Mouse (Mus musculus) layer of hippocampus, postnatal 25 days (tissue): ENCODE data around the gene Mycbp2. TPM values are rescaled to one million over a fixed set of nuclear protein-coding genes. Genes with fewer than 3 reads are reported as not detected.

Experiments used
- DNase-seq, 2 experiments: peaks; one replicate each; pipeline ENCODE4 v3.0.0; 2022; ENCODE audit warnings: mixed read lengths in 2 of 2, low spot score in 1 of 2; ENCODE audit errors: extremely low spot score in 1 of 2
- total RNA-seq, 2 experiments: library from RNA; stranded (reverse); gene quantifications; 2 replicates each; pipeline ENCODE4 v1.2.3; 2021

Mycbp2 gene
- total RNA-seq, 2 experiments from 2014 or later: 142 to 172 TPM

- no peak for DNase-seq
These were observed 236.6 kb downstream of the Mycbp2 start for GRCm38 (mm10) chr14:103109971-103110370.

GRCm38 (mm10) chr14:103106301-103106700 is 240.3 kb downstream of the Mycbp2 start:
- no peak for DNase-seq

DNA sequence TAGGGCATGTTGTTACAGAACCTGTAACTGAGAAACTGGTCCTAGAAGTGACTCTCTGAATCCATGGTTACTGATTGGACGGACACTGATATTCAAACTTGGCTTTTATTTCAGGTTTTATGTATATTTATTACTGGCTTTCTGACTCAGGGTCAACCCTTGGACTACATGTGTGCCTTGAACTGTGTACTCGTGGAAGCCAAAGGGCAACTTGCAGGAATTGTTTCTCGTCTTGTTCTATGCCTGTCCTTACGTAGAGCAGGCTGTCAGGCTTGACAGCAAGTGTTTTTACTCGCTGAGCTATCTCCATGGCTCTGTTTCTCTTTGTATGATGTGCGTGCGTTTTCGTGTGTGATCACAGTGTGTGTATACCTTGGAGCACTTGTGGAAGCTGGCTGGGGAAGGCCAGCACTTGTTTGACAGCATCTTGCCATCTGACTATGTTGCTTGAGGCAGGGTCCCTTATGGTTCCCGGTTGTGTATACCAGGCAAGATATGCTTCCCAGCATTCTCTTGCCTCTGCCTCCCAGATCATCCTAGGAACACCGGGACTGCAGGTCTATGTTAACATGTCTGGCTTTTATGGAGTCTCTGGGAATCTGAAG is 243.8 kb downstream of the Mycbp2 start:
- no peak for DNase-seq

DNA sequence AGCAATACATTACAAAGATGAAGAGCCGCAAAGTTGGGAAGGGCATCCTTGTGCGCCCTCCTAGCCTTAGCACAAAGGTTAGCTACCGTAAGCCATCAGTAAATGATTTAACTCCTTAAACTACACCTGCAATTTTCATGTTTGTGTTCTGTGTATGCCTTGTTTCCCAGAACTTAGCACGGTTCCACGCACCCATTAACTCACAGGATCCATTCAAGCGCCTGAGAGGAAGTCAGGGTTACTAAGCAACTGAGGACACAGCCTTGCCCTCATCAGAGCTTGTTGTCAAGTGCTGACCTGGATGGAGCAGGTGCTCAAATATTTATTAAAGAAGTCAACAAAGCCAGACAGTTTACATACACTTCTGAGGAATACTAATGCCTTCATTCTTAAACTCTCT is 244.4 kb downstream of the Mycbp2 start:
- DNase-seq: no peak

DNA sequence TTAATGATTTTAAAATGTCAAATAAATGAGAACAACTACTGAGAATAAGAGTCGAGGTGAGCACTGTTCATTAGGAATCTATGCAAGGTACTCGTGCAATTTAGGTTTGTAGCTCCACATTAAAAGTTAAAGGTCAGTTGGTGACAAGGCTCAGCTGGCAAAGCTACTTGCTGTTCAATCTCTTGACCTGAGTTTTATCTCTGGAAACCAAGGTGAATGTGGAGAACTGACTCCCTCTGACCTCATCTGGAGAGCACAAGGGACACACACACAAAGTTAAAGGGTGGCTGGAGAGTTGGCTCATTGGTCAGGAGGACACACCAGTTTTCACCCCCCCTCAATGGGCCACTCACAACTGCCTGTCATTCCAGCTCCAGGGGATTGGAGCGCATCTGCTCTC is 245.4 kb downstream of the Mycbp2 start:
- DNase-seq: no peak

DNA sequence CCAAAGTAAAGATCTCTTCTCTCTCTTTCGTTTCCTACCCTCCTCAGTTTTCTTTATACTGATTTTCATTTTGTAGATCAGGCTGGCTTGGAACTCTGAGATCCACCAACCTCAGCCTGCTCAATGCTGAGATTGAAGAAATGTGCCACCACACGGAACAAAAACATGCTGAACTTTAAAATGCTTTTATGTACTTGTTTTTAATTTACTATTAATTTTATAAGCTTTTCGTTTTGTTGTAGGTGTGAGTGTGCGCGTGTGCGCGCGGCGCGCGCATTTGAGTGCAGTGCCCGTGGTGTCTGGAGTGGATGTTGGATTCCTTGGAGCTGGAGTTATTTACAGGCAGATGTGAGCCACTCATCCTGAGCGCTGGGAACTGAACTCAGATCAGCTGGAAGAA is 246.3 kb downstream of the Mycbp2 start:
- no peak for DNase-seq

DNA sequence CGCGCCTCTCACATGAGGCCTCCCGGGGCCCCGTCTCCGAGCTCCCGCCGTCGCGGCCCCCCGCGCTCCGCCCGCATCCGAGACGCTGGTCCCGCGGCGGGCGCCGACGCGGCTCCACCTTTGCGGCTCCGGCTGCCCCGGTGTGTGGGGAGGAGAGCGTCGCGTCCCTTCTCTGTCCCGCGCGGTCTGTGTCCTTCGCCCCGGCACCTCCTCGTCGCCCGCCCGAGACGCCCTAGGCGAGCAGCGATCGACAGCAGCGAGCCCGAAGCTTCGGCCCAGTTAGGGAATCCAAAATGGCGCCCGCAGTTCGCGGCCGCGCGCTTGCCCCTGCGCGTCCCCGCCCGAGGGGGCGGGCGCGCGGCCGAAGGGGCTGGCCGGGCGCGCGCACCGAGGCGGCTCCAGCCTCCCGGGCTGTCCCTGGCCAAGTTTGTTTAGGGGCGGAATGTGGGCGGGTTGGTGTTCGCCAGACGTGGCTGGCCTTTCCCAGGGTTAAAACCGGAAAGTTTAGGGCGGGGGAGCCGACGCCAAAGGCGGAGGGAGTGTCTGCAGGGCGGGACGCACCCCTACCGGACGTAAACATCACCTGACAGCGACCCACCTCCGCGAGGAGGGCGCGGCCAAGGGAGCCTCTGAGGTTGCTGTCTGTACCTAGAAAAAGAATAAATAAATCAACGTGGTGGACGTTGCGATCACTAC is 247.2 kb downstream of the Mycbp2 start, which contains the start of gene Fbxl3:
Gene Fbxl3 (minus strand): TSS at position 329 of the 696 bp plus-strand sequence.
- DNase-seq: peak; percentile 66 to 83

DNA sequence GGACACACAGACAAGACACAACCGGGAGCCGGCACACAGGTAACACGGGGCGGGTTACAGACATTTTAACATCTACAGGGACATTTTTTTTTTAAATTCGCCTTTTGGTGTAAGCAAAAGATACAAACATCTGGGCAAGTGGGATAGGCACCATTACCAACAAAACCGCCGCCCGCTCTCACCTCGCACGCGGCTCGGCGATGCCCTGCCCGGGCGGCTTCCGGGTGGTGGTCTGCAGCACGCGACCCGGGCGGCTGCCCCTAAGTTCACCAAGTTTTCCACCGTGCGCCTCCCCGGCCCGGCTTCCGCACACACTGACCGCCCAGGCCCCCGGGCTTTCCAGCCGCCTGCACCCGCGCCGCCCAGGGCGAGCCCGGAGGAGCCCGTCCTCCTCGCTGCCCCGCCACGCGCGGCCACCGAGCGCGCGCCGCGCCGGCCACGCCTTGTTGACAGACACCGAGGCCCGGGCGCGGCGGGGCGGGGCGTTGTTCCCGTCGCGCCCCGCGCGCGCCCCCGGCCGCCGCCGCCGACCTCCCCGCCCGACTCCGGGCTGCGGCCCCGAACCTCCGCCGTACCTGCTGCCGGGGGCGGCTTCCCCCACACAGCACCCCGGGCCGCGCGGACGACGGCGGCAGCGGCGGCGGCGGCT is 247.9 kb downstream of the Mycbp2 start:
- peak; percentile 68 for DNase-seq

DNA sequence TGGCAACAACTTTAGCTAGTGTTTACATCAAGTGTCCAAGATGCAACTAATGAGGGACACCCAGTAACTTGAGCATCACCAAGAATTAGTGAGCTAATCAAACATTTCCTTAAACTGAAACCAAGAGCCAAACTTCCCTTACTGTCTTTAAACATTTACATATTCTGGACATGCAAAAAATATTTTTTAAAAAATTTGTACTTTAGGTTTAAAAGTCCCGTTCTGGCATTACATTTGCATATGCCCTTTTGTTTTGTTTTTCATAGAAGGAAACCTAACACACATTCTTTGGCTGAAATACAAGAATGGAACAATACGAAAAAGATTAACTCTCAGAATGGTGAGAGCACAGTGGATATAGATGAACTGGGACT is 248.4 kb downstream of the Mycbp2 start:
- DNase-seq: no peak

- DNase-seq: no peak
These were observed 250.0 kb downstream of the Mycbp2 start for GRCm38 (mm10) chr14:103096621-103097020.

DNA sequence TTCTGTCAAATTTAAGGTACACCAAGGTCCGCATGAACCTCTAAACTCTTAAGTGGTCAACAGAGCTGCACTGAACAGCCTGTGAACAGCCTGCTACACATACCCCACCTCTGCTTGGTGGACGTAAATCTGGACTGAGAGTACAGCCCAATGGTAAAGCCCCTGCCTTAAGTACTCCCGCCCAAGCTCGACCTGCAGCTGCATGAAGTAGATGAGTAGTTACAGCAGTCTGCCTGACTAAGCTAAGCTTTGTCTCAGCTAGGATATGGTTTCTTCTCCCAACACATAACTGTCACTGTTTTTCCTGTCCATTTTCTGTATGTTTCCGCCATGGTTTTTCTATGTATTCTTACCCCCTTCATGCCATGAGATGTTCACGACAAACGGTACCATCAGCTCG is 250.8 kb downstream of the Mycbp2 start:
- no peak for DNase-seq

- DNase-seq: no peak
These were observed 251.6 kb downstream of the Mycbp2 start for GRCm38 (mm10) chr14:103095036-103095435.

DNA sequence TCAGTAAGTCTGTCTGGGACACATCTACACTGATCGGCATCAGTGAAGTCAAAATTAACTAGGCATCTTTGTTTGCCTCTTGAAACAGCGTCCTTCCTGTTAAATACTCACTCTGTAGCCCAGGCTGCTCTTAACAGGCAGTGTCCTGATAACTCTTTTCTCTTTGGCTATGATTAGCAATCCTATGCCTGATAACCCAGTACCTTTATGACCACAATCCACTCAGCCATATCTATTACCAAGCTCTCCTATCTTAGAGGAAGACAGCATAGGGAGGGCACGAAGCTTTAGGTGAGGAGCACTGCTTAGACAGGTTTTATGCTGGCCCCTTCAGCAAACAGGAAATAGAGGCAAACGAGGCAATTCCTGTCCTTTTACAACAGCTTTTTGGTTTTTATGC is 252.9 kb downstream of the Mycbp2 start:
- DNase-seq: no peak

GRCm38 (mm10) chr14:103093236-103093635 is 253.4 kb downstream of the Mycbp2 start:
- DNase-seq: no peak

DNA sequence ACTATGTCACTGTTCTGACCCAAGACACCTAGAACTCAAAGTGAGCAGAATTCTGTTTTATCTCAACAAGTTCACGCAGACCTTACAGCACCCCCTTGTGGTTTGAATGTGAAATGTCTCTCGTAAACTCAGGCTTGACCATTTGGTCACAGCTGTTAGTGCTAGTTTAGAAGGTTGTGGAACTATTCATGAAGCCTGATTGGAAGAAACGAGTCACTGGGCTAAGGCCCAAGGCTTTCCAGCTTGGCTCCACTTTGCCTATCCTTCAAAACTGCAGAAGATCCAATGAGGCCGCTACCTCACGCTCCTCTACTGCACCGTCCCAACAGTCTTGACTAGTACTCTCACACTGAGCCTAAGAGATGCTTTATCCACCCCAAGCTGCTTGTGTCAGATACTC is 258.0 kb downstream of the Mycbp2 start:
- DNase-seq: no peak

DNA sequence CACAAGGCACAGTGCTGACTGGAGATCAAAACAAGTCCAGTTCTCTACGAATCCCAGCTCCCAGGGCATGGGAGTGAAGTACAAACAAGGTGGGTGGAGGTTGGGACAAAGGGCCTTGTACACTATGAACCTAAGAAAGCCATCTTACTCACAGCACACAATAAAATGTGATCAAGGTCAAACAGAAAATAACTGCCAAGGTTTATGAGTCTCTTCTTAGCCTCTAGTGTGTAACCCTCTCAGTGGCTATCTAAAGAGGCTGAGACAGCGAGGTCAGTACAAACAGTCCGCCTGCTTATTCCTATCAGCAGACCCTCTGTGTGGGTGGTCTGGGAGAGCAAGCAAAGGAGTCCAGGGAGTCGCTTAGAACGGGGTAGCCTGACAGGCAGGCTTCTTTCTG is 258.8 kb downstream of the Mycbp2 start:
- DNase-seq: no peak

DNA sequence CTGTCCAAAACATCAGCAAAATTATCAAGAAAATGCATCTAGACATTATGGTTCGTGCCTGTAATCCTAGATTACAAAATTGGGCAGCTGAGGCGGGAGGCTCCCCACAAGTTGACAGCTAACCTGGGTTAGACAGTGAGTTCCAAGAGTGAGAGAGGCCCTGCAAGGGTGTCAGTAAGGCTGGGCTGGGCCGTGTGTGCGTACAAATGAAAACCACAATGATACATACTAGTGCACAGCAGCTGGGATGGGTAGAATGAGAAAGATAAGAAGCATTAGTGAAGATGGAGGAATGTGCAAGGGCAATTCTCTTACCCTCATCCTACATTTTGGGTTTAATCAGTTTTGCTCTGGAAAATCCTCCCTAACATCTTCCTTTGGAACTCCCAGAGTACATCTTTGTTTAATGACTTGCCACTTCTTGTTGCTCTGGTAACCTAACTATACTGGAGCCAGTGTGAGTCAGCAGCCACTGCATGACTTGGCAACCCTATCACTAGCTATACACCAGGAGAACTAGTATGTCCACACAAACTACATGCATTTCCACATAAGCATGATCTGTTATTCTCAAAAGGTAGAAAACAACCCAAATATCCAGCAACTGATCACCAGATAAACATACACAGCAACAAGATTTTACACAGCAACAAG is 259.8 kb downstream of the Mycbp2 start:
- no peak for DNase-seq

DNA sequence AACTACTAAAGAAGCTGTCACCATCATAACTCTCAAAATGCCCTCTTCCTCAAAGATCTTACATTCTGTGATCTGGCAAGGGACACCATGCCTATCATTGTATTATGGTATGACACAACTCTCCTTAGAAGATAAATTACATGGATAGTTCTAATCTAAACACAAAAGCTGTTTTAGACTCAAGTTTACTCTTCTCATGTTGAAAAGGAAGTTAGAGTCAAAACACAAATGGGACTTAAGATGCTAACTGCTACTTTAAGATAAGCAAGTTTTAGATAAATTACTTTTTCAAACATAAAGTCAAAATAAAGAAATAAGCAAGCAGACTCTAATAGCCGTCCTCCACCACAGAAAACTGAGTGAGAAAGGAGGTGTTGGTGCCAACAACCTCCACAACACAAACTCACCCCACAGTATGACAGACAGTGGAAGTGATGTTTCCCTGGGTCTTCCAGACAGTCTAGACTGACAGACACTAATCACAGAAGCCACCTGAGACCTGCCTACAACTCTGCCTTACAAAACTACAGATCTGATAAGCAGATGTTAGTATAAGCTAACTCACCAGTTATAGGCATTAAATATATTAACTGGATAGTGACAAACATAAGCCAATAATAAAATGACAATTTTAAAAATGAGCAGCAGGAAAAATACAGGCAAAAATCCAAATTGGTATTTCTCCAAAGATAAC is 260.6 kb downstream of the Mycbp2 start:
- no peak for DNase-seq

DNA sequence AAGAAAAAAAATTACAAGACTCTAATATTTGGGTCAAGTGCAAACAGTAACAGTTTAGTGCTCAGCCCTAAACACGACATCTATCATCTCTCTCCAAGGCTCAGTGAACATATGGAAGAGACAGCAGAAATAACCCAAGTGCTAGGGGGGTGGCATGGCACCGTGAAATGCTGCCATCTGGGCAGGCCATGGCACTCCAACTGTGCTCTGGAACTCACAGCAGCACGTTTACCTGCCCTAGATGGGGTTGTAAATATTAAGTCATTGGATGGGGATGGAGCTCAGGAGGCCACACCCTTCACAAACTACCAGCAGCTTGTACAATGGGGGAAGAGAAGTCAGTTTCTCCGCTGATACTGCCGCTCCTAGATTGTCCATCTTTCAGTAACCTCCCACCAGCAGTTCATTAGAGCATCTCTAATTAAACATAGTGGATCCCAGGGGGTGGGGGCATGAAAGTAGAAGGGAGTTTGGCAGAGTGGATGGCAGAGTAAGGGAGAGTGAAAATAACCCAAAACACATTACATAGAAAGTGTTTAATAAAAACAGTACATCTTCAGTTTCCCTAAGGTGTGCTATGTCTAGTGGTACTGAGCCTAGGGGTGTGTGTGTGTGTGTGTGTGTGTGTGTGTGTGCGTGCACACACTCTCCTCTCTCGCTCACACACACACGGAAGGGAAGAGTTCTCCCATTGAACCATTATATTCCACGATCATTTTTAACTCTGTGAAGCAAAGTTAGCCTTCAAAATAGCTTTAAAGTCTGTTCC is 267.2 kb downstream of the Mycbp2 start:
- no peak for DNase-seq
